Mouse (Mus musculus) CH12.LX (cell line): ENCODE data around the gene D1Pas1.

Experiments
- CTCF ChIP-seq, 2 experiments: IDR thresholded peaks in 1 of 2; conservative IDR thresholded peaks in 1 of 2; 2 replicates each; pipeline ENCODE4 v1.5.1; 2011 to 2012; ENCODE audit warnings: low read depth in 2 of 2, low read length in 2 of 2, improper control_type of control experiment in 1 of 2, inconsistent platforms in 1 of 2, mild to moderate bottlenecking in 1 of 2, moderate library complexity in 1 of 2
- E2F4 ChIP-seq: IDR thresholded peaks from 2 replicates; pipeline ENCODE4 v1.6.1; 2011; ENCODE audit warnings: low read depth, low read length, improper control_type of control experiment; ENCODE audit not compliant: insufficient replicate concordance
- EP300 ChIP-seq: IDR thresholded peaks from 2 replicates; pipeline ENCODE4 v1.6.1; 2011; ENCODE audit warnings: low read length, improper control_type of control experiment
- MEF2A ChIP-seq: IDR thresholded peaks from 2 replicates; pipeline ENCODE4 v1.6.1; 2014; ENCODE audit warnings: low read depth, mild to moderate bottlenecking, inconsistent platforms, low read length, improper control_type of control experiment, borderline replicate concordance
- USF1 ChIP-seq: IDR thresholded peaks from 2 replicates; pipeline ENCODE4 v1.6.1; 2014; ENCODE audit warnings: low read depth, mild to moderate bottlenecking, inconsistent platforms, low read length, improper control_type of control experiment
- ZC3H11A ChIP-seq: IDR thresholded peaks from 2 replicates; pipeline ENCODE4 v1.6.1; 2012; ENCODE audit warnings: low read depth, mild to moderate bottlenecking, inconsistent platforms, low read length, improper control_type of control experiment
- ZMIZ1 ChIP-seq: IDR thresholded peaks from 2 replicates; pipeline ENCODE4 v1.6.1; 2012; ENCODE audit warnings: low read depth, mild to moderate bottlenecking, inconsistent platforms, low read length, improper control_type of control experiment
- ZNF384 ChIP-seq: IDR thresholded peaks from 2 replicates; pipeline ENCODE4 v1.6.1; 2012; ENCODE audit warnings: low read depth, low read length, improper control_type of control experiment, inconsistent platforms

DNA sequence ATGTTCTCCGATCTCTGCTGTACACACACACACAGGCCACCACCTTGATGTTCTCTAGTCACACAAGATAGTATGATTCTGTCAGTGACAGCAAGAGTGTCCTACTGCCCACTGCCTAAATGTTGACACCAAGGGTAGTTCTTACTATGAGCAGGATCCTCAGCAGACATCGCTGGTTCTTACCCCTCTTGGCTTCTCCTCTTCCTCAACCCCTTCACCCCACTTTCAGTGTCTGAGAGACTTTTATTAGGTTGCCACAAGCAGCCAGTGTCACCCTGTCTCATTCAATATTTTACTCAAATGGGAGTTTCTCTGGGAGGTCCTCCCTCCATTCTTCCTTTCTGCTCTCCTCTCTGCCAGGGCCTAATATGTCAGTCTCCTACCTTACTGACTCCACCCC is 10.6 kb downstream of the D1Pas1 start:
- TF ChIP-seq CTCF (conservative IDR thresholded peaks at IDR 0.05 in 1 of 2, IDR thresholded peaks at IDR 0.05 in 1 of 2; ENCODE audit: low read depth in 2 of 2, low read length in 2 of 2) (no peak), E2F4 (no peak), EP300 (no peak), USF1 (no peak), ZC3H11A (no peak), MEF2A (no peak), ZMIZ1 (no peak), ZNF384 (no peak)
